Mouse (Mus musculus) ES-E14 (cell line): ENCODE results near the gene Nefh. TPM values are rescaled to one million over a fixed set of nuclear protein-coding genes. Genes with fewer than 3 reads are reported as not detected.

Source experiments
- DNase-seq: peaks from one replicate; pipeline ENCODE4 v3.0.0-alpha.2; 2013; ENCODE audit warnings: low read depth, low spot score
- H3K27ac ChIP-seq: 2 replicates; pipeline ENCODE4 v1.5.1; 2012; ENCODE audit warnings: low read depth, mild to moderate bottlenecking, low read length, moderate library complexity, mixed read lengths; ENCODE audit not compliant: poor library complexity, insufficient read depth, severe bottlenecking
- H3K36me3 ChIP-seq: 2 replicates; pipeline ENCODE4 v1.6.1; 2012; ENCODE audit warnings: mild to moderate bottlenecking, low read length, moderate library complexity, mixed read lengths; ENCODE audit not compliant: control insufficient read depth, poor library complexity, insufficient read depth, severe bottlenecking
- H3K4me1 ChIP-seq, 2 experiments: fragments of 150-350 bp in 1 of 2; sonication (generic) in 1 of 2; 2 replicates each; pipeline ENCODE4 v1.6.1; 2012; ENCODE audit warnings: low read length in 2 of 2, mild to moderate bottlenecking in 1 of 2, mixed read lengths in 1 of 2; ENCODE audit not compliant: control insufficient read depth in 2 of 2, insufficient read depth in 2 of 2, poor library complexity in 1 of 2
- H3K4me3 ChIP-seq, 2 experiments: fragments of 150-350 bp in 1 of 2; sonication (generic) in 1 of 2; 2 replicates each; pipeline ENCODE4 v1.5.1; 2012; ENCODE audit warnings: low read length in 2 of 2, low read depth in 1 of 2, mild to moderate bottlenecking in 1 of 2, mixed read lengths in 1 of 2; ENCODE audit not compliant: insufficient read depth in 1 of 2, poor library complexity in 1 of 2, severe bottlenecking in 1 of 2
- H3K9ac ChIP-seq: 2 replicates; pipeline ENCODE4 v1.6.1; 2012; ENCODE audit warnings: low read depth, mild to moderate bottlenecking, low read length, mixed read lengths; ENCODE audit not compliant: poor library complexity, insufficient read depth, severe bottlenecking
- H3K9me3 ChIP-seq: fragments of 150-350 bp; sonication (generic); 2 replicates; pipeline ENCODE4 v1.6.1; 2012; ENCODE audit warnings: low read depth, mild to moderate bottlenecking, low read length; ENCODE audit not compliant: control insufficient read depth, insufficient read depth
- CHD2 ChIP-seq: IDR thresholded peaks from 2 replicates; pipeline ENCODE4 v1.6.1; 2014; ENCODE audit warnings: mild to moderate bottlenecking, low read depth, low read length, inconsistent platforms
- HCFC1 ChIP-seq: IDR thresholded peaks from 2 replicates; pipeline ENCODE4 v1.6.1; 2012; ENCODE audit warnings: low read length, inconsistent platforms, borderline replicate concordance; ENCODE audit not compliant: insufficient read depth
- MAFK ChIP-seq: IDR thresholded peaks from 2 replicates; pipeline ENCODE4 v1.6.1; 2014; ENCODE audit warnings: mild to moderate bottlenecking, low read depth, low read length, inconsistent platforms; ENCODE audit not compliant: insufficient read depth
- ZC3H11A ChIP-seq: IDR thresholded peaks from 2 replicates; pipeline ENCODE4 v1.6.1; 2012; ENCODE audit warnings: low read depth, mild to moderate bottlenecking, inconsistent platforms, low read length, borderline replicate concordance
- ZNF384 ChIP-seq: IDR thresholded peaks from 2 replicates; pipeline ENCODE4 v1.6.1; 2012; ENCODE audit warnings: low read depth, low read length, inconsistent platforms
- in situ Hi-C, 2 experiments: fragments of 600-800 bp; cut with MboI; formaldehyde crosslinking; loops; one replicate each; pipeline ENCODE4 v1.15.1; 2025; ENCODE audit warnings: low sequenced_read_pairs in 2 of 2, inconsistent platforms in 1 of 2; ENCODE audit not compliant: unreplicated experiment in 2 of 2
- total RNA-seq: library from RNA; depleted of rRNA; stranded (reverse); fragments of 300-350 nt; gene quantifications from 2 replicates; pipeline ENCODE4 v1.2.3, GENCODE M21; 2012

Nefh gene
- total RNA-seq, 1 experiment: 17.7 TPM

- Histone ChIP-seq H3K4me1 (no peaks in the 10 kb centered on the region), H3K9ac (no peak overlapping the region), H3K9me3 (no peaks in the 10 kb centered on the region), H3K4me3 (no peak overlapping the region), H3K36me3 (peaks cover 39% of the 10 kb centered on the region), H3K27ac (no peak overlapping the region)
- TF ChIP-seq ZC3H11A (peak; percentile 63), HCFC1 (no peak)
- in situ Hi-C loops: no loop called here
- DNase-seq: peak; percentile 64
Observed at GRCm38 (mm10) chr11:4916068-4916467, 31.8 kb downstream of the Nefh start.

- H3K9me3 ChIP-seq: no peaks in the 10 kb centered on the region; the same call in 1 of the 2 replicates
- TF ChIP-seq CHD2 (no peak), ZC3H11A (no peak), HCFC1 (no peak), MAFK (no peak), ZNF384 (no peak)
- in situ Hi-C loops: no loop called here
- H3K4me1 ChIP-seq: no peaks in the 10 kb centered on the region
- peaks cover 41% of the 10 kb centered on the region for H3K36me3 ChIP-seq
- H3K9ac ChIP-seq: no peak overlapping the region
- no peak overlapping the region for H3K4me3 ChIP-seq
- no peak for DNase-seq
- no peak overlapping the region for H3K27ac ChIP-seq
Observed at GRCm38 (mm10) chr11:4906231-4906630, 41.6 kb downstream of the Nefh start.

GRCm38 (mm10) chr11:4901956-4902355 lies 45.9 kb downstream of the Nefh start:
- in situ Hi-C loops: no loop called here
- Histone ChIP-seq H3K9me3 (no peaks in the 10 kb centered on the region; the same call in 1 of the 2 replicates), H3K36me3 (peaks cover 25% of the 10 kb centered on the region), H3K27ac (no peak overlapping the region), H3K4me1 (peaks cover 0 to 2% of the 10 kb centered on the region in 2 experiments; a peak in 1 of 4 replicates), H3K9ac (no peak overlapping the region), H3K4me3 (no peak overlapping the region)
- TF ChIP-seq CHD2 (no peak), ZNF384 (no peak), ZC3H11A (no peak), MAFK (no peak), HCFC1 (no peak)
- DNase-seq: no peak

GRCm38 (mm10) chr11:4900437-4900836 lies 47.4 kb downstream of the Nefh start:
- H3K4me3 ChIP-seq: no peak overlapping the region
- in situ Hi-C loops: no loop called here
- H3K9me3 ChIP-seq: no peaks in the 10 kb centered on the region; the same call in 1 of the 2 replicates
- DNase-seq: peak; percentile 80
- H3K27ac ChIP-seq: no peak overlapping the region
- peaks cover 0 to 5% of the 10 kb centered on the region in 2 experiments; a peak in 1 of 4 replicates for H3K4me1 ChIP-seq
- H3K9ac ChIP-seq: no peak overlapping the region
- TF ChIP-seq MAFK (no peak), ZC3H11A (no peak), HCFC1 (no peak)
- H3K36me3 ChIP-seq: peaks cover 19% of the 10 kb centered on the region
